Mouse (Mus musculus) mouse trophoblast stem cell (cell line): ENCODE results near the gene Dolpp1.

Source experiments
- in situ Hi-C, 2 experiments: fragments of 300-500 bp; cut with MseI, MboI; formaldehyde crosslinking; loops; 2 replicates in 1 of 2; 3 replicates in 1 of 2; pipeline ENCODE4 v1.15.1; 2025

Gene Dolpp1

GRCm38 (mm10) chr2:30377721-30378120, 14.3 kb upstream of the Dolpp1 start:
- in situ Hi-C loops, result no loop called here

- in situ Hi-C loops, result no loop called here
These were observed 12.7 kb upstream of the Dolpp1 start for GRCm38 (mm10) chr2:30379307-30379706.

GRCm38 (mm10) chr2:30380564-30381376, 11.3 kb upstream of the Dolpp1 start:
- in situ Hi-C loops, result no loop called here

- in situ Hi-C loops, result no loop called here
These were observed 10.7 kb upstream of the Dolpp1 start for GRCm38 (mm10) chr2:30381377-30381725.

DNA sequence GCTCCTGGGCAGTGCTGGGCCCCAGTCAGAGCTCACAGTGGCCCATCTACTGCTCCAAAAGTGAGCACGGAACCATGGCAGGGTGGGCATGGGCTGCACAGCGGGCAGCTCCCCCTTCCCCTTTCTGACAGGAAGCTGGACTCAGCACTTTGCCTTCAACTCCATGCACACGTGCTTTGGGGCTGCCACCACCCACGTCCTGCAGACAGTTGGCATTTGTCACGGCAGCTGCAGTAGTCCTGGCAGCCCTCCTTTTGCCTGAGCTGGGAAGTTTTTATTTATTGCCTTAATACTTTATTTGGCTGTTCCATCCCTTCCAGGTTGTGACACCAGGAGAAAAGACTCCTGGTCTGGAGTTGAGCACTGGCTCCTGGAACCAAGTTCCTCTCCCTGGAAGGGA, 7.2 kb upstream of the Dolpp1 start:
- in situ Hi-C loops, result no loop called here

DNA sequence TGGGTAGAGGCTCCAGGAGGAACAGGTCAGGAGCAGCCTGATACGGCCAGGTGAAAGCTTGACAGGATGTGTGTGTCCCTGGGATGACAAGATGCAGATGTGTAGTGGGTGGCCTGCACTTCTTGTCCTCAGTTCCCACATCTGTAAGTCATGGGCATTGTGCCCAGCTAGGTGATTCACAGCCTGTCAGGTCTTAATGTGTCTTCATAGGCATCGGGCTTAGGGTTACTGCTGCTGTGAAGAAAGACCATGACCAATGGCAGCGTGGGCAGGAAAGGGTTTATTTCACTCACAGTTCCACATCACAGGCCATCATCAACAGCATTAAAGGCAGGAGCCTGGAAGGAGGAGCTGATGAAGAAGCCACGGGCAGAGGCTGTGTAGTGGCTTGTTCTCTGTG, 6.5 kb upstream of the Dolpp1 start:
- in situ Hi-C loops, result no loop called here

DNA sequence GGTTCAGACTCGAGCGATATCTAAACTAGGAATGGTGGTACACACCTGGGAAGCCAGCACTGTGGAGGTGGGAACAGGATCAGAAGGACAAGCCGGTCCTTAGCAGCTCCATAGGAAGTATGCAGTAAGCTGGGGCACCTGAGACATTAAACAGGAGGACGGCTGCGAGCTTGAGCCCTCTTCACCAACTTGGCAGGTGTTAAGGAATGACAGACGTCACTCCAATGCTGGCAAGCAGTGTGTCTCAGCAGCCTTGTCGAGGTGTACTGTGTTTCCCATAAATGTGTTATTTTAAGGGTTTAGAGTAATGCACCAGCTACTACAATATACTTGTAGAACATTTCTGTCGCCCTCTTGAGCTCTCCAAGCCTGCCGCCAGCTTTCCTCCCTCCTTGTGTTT, 5.1 kb upstream of the Dolpp1 start:
- in situ Hi-C loops, result no loop called here

DNA sequence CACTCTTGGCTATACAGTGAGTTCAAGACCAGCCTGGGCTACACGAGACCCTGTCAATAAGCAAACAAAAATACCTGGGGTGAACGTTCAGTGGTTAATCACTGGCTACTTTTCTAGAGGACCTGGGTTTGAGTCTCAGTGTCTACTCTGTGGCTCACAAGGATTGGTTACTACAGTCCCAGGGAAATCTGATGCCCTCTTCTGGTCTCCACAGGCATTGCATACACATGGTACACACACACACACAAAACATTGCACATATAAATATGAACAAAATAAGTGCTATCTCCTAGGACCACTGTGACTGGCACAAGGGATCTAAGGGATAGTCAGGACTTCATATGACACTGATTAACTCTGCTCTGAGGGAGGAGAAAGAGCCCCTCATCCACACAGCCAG, 3.1 kb upstream of the Dolpp1 start:
- in situ Hi-C loops, result no loop called here

DNA sequence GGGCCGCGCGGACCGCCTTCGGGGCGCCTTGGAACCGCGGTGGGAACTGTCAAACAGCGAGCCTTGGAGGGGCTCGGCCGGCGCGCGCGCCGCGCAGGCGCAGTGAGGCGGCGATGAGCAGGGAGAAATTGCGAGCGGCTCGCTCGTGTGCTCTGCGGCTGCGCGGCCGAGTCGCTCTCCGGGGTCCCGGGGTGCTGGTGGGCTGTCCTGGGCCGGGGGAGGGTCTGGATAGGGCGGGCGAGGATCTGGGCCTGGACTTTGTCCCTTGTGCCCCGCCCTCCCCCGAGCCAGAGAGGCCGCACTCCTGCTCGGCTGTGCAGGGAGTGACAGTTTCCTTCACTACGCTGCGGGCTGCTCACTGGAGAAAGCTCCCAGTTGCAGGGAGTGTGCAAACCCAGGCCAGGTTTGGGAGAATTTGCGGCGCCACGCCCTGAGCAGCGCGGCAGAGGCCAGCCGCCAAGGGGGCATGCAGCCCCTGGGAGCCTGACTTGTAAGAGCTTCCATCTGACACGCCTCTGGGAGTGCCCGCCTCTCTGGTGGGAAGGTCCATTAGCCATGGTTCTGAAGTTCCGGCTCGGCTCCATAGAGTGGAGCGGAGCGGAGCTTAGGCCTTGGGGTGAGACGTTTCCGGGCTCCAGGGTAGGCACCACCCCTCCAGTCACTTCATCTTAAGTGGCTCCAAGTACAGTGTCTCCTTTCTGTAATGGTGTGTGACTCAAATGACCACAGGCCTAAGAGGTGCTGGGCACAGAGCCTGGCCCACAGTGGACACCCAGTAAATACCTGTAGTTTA, 719 bp downstream of the Dolpp1 start:
- in situ Hi-C loops, result no loop called here

DNA sequence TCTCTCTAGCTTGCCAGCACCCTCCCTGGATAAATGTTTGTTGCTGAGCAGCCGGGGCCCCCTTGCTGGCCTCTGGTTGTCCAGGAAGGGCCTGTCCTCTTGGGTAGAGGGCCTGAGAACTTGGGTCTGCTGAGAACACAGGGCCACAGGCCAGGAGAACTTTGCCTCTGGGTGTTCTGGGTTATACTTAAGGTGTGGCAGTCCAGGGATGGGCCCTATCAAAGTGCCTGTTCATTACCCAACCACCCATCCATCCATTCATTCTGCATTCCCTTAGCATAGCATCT, 1.3 kb downstream of the Dolpp1 start:
- in situ Hi-C loops, result no loop called here

- in situ Hi-C loops, result no loop called here
These were observed 3.7 kb downstream of the Dolpp1 start for GRCm38 (mm10) chr2:30395757-30396156.

DNA sequence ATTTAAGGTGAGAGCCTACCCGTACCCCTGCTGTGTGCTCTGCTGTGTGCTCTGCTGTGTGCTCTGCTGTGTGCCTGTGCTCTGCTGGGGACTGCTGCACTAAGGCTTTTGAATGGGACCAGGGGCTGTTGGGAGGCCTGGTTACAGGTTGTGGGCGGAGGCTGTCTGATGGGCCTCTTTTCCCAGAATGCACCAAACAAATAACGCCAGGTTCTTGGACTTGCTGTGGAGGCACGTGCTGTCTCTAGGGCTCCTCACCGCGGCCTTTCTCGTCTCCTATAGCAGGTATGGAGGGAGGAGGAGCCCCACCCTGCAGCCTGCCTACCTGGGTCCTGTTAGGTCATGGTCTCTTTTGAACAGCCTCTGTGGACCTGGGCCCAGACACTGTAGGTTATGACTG, 4.2 kb downstream of the Dolpp1 start:
- in situ Hi-C loops, result no loop called here

- in situ Hi-C loops, result no loop called here
These were observed 6.0 kb downstream of the Dolpp1 start for GRCm38 (mm10) chr2:30397986-30398512.

GRCm38 (mm10) chr2:30399191-30400171, 7.4 kb downstream of the Dolpp1 start:
- in situ Hi-C loops, result no loop called here

DNA sequence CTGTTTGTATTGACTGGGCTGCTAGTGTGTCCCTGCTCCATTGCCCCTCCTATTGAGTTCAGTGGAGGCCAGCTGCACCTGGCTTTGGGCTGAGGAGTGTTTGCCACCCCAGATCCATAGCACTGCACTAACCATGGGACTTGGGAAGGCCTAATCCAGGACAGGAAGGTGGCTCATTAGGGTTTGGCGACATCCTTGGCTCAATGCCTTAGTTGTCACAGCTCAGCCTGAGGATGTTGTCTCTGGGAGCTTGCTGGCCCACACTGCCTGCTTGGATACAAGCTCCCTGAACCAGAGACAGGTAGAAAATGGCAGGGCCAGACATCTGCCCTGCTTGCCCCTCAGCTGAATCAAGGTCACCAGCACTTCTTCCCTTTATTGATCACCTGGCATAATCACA, 9.5 kb downstream of the Dolpp1 start:
- in situ Hi-C loops, result no loop called here

DNA sequence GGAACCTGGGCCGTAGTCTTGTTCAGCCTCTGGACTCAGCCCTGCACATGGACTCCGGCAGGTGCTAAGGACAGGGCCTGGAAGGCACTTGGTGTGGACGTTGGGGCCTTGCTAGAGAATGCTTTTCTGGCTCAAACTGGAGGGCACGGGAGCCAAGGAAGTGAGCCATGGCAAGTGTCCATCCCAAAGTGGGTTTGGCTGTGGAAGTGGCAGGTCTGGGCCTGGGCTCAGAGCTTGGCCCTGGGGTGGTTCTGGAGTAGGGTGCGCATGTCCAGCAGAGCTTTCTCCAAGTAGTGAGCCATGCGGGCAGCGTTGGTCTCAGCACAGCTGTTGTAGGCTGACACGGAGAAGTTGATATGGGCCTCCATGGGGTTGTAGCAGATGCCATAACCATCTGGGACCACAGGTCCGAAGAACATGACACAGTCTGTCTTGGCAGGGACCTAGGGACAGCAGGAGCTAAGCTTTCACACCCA, 10.3 kb downstream of the Dolpp1 start:
- in situ Hi-C loops, result no loop called here

GRCm38 (mm10) chr2:30402843-30403242, 10.8 kb downstream of the Dolpp1 start:
- in situ Hi-C loops, result no loop called here

GRCm38 (mm10) chr2:30403870-30404269, 11.8 kb downstream of the Dolpp1 start:
- in situ Hi-C loops, result no loop called here

- in situ Hi-C loops, result no loop called here
These were observed 15.2 kb downstream of the Dolpp1 start for GRCm38 (mm10) chr2:30407221-30407620.

GRCm38 (mm10) chr2:30407778-30408177, 15.7 kb downstream of the Dolpp1 start:
- in situ Hi-C loops, result no loop called here

- in situ Hi-C loops, result no loop called here
These were observed 16.5 kb downstream of the Dolpp1 start for GRCm38 (mm10) chr2:30408452-30409100.
